Mouse (Mus musculus): ENCODE data around the gene Gm7849. TPM values are rescaled to one million over a fixed set of nuclear protein-coding genes. Genes with fewer than 3 reads are reported as not detected.
"Not testable (repeated sequence)": the region's sequence is repeated elsewhere in the genome, so short reads cannot be mapped to it uniquely, and the experiment has no call there.

The Gm7849 gene
- polyA plus RNA-seq (2015; fragmentation: Nextera tagmentation; extraction: Ambion mirVana): not detected in 2 replicates

- not testable (repeated sequence) for H3K36me3 ChIP-seq; H3K27me3 ChIP-seq; H3K4me2 ChIP-seq; H3K27ac ChIP-seq; H3K4me3 ChIP-seq (replicated peaks); ATAC-seq (replicated peaks; ENCODE audit: low FRiP score); H3K9ac ChIP-seq; H3K9me3 ChIP-seq (replicated peaks); H3K4me1 ChIP-seq
- no CpG with 5 or more reads among the region's 1 CpGs for WGBS
Observed at GRCm38 (mm10) chr8:21456460-21456859, at the start of gene Gm7849. Gene Gm7849 (minus strand): TSS chr8:21456560.

GRCm38 (mm10) chr8:21427111-21427510, 29.2 kb downstream of the Gm7849 start, which contains the start of gene Defa36:
Gene Defa36 (plus strand): TSS chr8:21427411.
- not testable (repeated sequence) for H3K27ac ChIP-seq; H3K36me3 ChIP-seq; H3K4me1 ChIP-seq; H3K9me3 ChIP-seq (replicated peaks); H3K9ac ChIP-seq; H3K27me3 ChIP-seq; ATAC-seq (replicated peaks; ENCODE audit: low FRiP score); H3K4me3 ChIP-seq (replicated peaks); H3K4me2 ChIP-seq
- WGBS: no CpG with 5 or more reads among the region's 1 CpGs

Other genes starting within 250 kb of the Gm7849 start
- not detected in 2 replicates for gene Gm15292, start 206.8 kb downstream of the Gm7849 start, polyA plus RNA-seq (2015; fragmentation: Nextera tagmentation; extraction: Ambion mirVana)
- gene Defa27, start 141.0 kb downstream of the Gm7849 start, polyA plus RNA-seq (2015; fragmentation: Nextera tagmentation; extraction: Ambion mirVana): not detected in 2 replicates
- gene Defa29, start 129.5 kb downstream of the Gm7849 start, polyA plus RNA-seq (2015; fragmentation: Nextera tagmentation; extraction: Ambion mirVana): not detected in 2 replicates
- gene Defa2, start 78.0 kb downstream of the Gm7849 start, polyA plus RNA-seq (2015; fragmentation: Nextera tagmentation; extraction: Ambion mirVana): not detected in 2 replicates
- not detected in 2 replicates for gene Defa33, start 64.7 kb downstream of the Gm7849 start, polyA plus RNA-seq (2015; fragmentation: Nextera tagmentation; extraction: Ambion mirVana)
- not detected in 2 replicates for gene Defa36, start 29.1 kb downstream of the Gm7849 start, polyA plus RNA-seq (2015; fragmentation: Nextera tagmentation; extraction: Ambion mirVana)
- not detected in 2 replicates for gene Defa20, start 52.7 kb upstream of the Gm7849 start, polyA plus RNA-seq (2015; fragmentation: Nextera tagmentation; extraction: Ambion mirVana)
- gene Defa32, start 72.5 kb upstream of the Gm7849 start, polyA plus RNA-seq (2015; fragmentation: Nextera tagmentation; extraction: Ambion mirVana): not detected in 2 replicates
- not detected in 2 replicates for gene Defa37, start 108.8 kb upstream of the Gm7849 start, polyA plus RNA-seq (2015; fragmentation: Nextera tagmentation; extraction: Ambion mirVana)
- not detected in 2 replicates for gene Defa28, start 126.4 kb upstream of the Gm7849 start, polyA plus RNA-seq (2015; fragmentation: Nextera tagmentation; extraction: Ambion mirVana)
- gene Gm7861, start 137.9 kb upstream of the Gm7849 start, polyA plus RNA-seq (2015; fragmentation: Nextera tagmentation; extraction: Ambion mirVana): not detected in 2 replicates
- gene Defa26, start 161.6 kb upstream of the Gm7849 start, polyA plus RNA-seq (2015; fragmentation: Nextera tagmentation; extraction: Ambion mirVana): not detected in 2 replicates
- not detected in 2 replicates for gene Defa17, start 199.2 kb upstream of the Gm7849 start, polyA plus RNA-seq (2015; fragmentation: Nextera tagmentation; extraction: Ambion mirVana)
- gene Defa34, start 209.2 kb upstream of the Gm7849 start, polyA plus RNA-seq (2015; fragmentation: Nextera tagmentation; extraction: Ambion mirVana): not detected in 2 replicates
- gene AY761184, start 247.1 kb upstream of the Gm7849 start, polyA plus RNA-seq (2015; fragmentation: Nextera tagmentation; extraction: Ambion mirVana): not detected in 2 replicates